Mouse (Mus musculus) liver, embryonic 15.5 days (tissue): ENCODE data around the gene Prkg2. TPM values are rescaled to one million over a fixed set of nuclear protein-coding genes. Genes with fewer than 3 reads are reported as not detected.

Source experiments
- ATAC-seq: fragments of 200-750 bp; cut with Nextera tagmentation; 2 replicates; pipeline ENCODE4 v1.8.0; 2017; ENCODE audit warnings: moderate number of reproducible peaks, mild to moderate bottlenecking, moderate library complexity; ENCODE audit not compliant: insufficient read depth
- H3K27ac ChIP-seq: fragments of 300-500 bp; sonication (generic); replicated peaks from 2 replicates; pipeline ENCODE4 v1.5.1; 2015; ENCODE audit warnings: mild to moderate bottlenecking, inconsistent platforms
- H3K27me3 ChIP-seq: fragments of 300-500 bp; sonication (generic); 2 replicates; pipeline ENCODE4 v1.6.1; 2015; ENCODE audit warnings: mild to moderate bottlenecking, inconsistent platforms
- H3K36me3 ChIP-seq: fragments of 300-500 bp; sonication (generic); replicated peaks from 2 replicates; pipeline ENCODE4 v1.6.1; 2015; ENCODE audit warnings: moderate library complexity, mild to moderate bottlenecking, inconsistent platforms
- H3K4me1 ChIP-seq: fragments of 300-500 bp; sonication (generic); replicated peaks from 2 replicates; pipeline ENCODE4 v1.6.1; 2015; ENCODE audit warnings: inconsistent platforms
- H3K4me2 ChIP-seq: fragments of 300-500 bp; sonication (generic); 2 replicates; pipeline ENCODE4 v1.6.1; 2015; ENCODE audit warnings: moderate library complexity, mild to moderate bottlenecking, inconsistent platforms
- H3K4me3 ChIP-seq: fragments of 300-500 bp; sonication (generic); replicated peaks from 2 replicates; pipeline ENCODE4 v1.5.1; 2015; ENCODE audit warnings: mild to moderate bottlenecking, inconsistent platforms
- H3K9ac ChIP-seq: fragments of 300-500 bp; sonication (generic); 2 replicates; pipeline ENCODE4 v1.6.1; 2015; ENCODE audit warnings: moderate library complexity, mild to moderate bottlenecking, inconsistent platforms
- H3K9me3 ChIP-seq: fragments of 300-500 bp; sonication (generic); replicated peaks from 2 replicates; pipeline ENCODE4 v1.6.1; 2016; ENCODE audit warnings: inconsistent platforms
- WGBS: fragments of 180-500 bp; shearing (Covaris S2); methylation state at CpG from one replicate; pipeline ENCODE4 v1.1.7; 2015; ENCODE audit warnings: mixed read lengths; ENCODE audit not compliant: insufficient replicate concordance; 5-methylcytosine and 5-hydroxymethylcytosine counted together
- polyA plus RNA-seq: library from polyadenylated mRNA; unstranded; fragments of >200 nt; fragmentation: Nextera tagmentation; extraction: Ambion mirVana; gene quantifications from 2 replicates; pipeline ENCODE4 v1.2.1, GENCODE M21; 2015

Gene Prkg2
- polyA plus RNA-seq, 1 experiment from 2014 or later, result 0.02 TPM

DNA sequence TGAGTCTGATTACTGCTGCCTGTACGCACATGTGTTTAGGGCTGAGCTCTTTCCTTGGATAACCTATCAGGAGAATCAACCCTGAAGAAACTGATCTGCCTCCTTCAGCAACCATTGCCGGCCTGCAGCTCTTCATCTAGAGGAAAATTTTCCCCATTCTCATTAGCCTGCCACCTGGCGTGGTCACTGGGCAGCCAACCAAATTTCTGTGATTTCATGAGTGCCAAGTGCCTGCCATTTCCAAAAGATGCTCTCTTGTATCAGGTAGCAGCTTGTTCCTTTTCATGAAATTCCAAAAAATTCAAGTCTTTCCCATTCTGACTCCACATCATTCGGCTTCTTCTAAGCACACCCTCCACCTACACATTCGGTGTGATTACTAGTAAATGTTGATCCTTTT lies 136.2 kb downstream of the Prkg2 start:
- 0 out of 2 replicates have a peak, but pooled peaks cover 3% of the 10 kb centered on the region for H3K9me3 ChIP-seq
- no peaks in the 10 kb centered on the region for H3K4me1 ChIP-seq
- no peak overlapping the region for H3K4me3 ChIP-seq
- no peak for ATAC-seq
- H3K9ac ChIP-seq, result no peak overlapping the region
- no peaks in the 10 kb centered on the region for H3K36me3 ChIP-seq
- no peaks in the 10 kb centered on the region for H3K27me3 ChIP-seq
- no peak overlapping the region for H3K27ac ChIP-seq
- 58% methylated on average over 5 of the region's 5 CpGs for WGBS
- no peak overlapping the region for H3K4me2 ChIP-seq

DNA sequence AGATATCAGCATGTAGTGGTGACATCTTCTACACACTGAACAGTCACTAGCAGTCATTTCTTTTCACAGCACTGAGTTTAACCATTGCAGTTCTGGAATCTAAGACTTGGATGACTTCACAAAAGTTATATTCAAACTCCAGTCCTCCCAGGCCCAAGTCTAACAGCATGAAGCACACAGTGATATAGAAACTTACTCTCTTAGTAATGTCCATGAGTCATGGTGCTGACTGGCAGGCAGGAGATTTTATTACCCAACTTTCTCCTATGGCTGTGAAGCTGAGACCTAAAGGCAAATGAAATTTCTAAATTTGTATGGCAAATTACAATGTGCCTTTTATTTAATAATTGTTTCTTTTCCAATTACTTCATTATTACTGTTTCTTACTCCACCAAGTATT lies 139.2 kb downstream of the Prkg2 start:
- Histone ChIP-seq H3K27ac (no peak overlapping the region), H3K36me3 (no peaks in the 10 kb centered on the region), H3K4me3 (no peak overlapping the region), H3K9ac (no peak overlapping the region), H3K4me2 (no peak overlapping the region), H3K27me3 (no peaks in the 10 kb centered on the region), H3K4me1 (no peaks in the 10 kb centered on the region), H3K9me3 (0 out of 2 replicates have a peak, but pooled peaks cover 5% of the 10 kb centered on the region)
- ATAC-seq, result no peak

DNA sequence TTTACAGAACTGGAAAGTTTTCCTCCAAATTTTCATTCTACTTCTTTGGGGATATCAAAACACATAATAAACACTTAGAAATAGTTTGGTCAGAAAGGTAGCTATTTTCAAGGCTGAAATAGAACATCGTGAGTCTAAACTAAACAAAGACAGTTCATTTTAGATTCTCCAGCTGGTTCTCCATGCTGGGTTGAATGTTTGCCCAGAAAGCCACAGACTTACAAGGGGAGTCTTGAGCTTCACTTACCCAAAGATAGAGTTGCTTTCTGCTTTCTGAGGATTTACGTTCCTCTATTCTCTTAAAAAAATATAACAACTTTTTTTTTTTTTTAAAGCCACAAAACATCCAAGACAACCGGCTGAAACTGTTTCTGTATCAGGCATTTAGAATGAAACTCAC lies 142.9 kb downstream of the Prkg2 start:
- Histone ChIP-seq H3K4me3 (no peak overlapping the region), H3K27ac (no peak overlapping the region), H3K27me3 (no peaks in the 10 kb centered on the region), H3K4me2 (no peak overlapping the region), H3K9ac (no peak overlapping the region), H3K9me3 (0 out of 2 replicates have a peak, but pooled peaks cover 5% of the 10 kb centered on the region), H3K4me1 (no peaks in the 10 kb centered on the region), H3K36me3 (no peaks in the 10 kb centered on the region)
- WGBS, result 64% methylated on average over 3 of the region's 3 CpGs
- ATAC-seq, result no peak

DNA sequence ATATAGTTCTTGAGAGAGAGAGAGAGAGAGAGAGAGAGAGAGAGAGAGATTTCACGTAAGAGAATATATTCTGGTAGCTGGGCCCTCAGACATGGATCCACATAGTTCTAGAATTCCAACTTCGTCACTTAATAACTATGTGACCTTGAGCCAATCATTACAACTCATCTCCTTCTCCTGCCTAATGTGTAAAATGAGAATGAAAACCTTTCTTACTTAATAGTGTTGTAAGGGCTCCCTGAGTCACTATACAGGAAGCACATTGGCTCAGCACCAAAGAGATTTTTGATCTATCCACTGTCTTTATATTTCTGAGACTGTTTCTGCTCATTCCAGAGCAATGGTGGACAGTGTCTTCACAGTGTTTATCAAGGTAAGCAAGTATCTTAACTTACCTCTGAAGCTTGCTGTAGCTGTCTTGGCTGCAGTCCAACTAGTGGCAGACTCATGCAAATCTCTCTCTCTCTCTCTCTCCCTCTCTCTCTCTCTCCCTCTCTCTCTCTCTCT lies 146.6 kb downstream of the Prkg2 start:
- Histone ChIP-seq H3K9ac (no peak overlapping the region), H3K9me3 (no peaks in the 10 kb centered on the region), H3K4me1 (no peaks in the 10 kb centered on the region), H3K4me2 (no peak overlapping the region), H3K27ac (no peak overlapping the region), H3K4me3 (no peak overlapping the region), H3K27me3 (no peaks in the 10 kb centered on the region), H3K36me3 (no peaks in the 10 kb centered on the region)
- ATAC-seq, result no peak
- 60% methylated on average over 2 of the region's 2 CpGs for WGBS

DNA sequence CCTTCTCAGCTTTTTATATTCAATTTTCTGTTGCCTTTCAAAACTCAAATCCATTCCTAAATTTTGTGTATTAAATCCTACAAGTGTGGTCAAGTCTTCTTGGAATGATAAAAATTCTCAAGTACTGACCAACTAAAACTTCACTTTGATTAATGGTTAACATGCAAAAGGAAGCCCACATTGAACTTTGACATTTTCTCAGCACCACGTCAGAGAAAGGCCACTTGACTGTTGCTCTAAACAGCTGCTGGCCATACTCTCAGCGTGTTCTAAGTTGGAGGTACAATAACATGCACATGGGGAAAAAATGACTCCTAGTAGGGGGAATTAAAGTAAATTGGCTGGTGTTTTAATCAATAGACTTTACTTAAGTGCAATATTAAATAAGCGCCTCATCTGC lies 155.1 kb downstream of the Prkg2 start:
- Histone ChIP-seq H3K36me3 (no peaks in the 10 kb centered on the region), H3K4me1 (no peaks in the 10 kb centered on the region), H3K4me3 (no peak overlapping the region), H3K9ac (no peak overlapping the region), H3K27ac (no peak overlapping the region), H3K27me3 (no peaks in the 10 kb centered on the region), H3K9me3 (no peaks in the 10 kb centered on the region), H3K4me2 (no peak overlapping the region)
- 41% methylated on average over 3 of the region's 3 CpGs for WGBS
- ATAC-seq, result no peak

Other genes starting within 250 kb of the Prkg2 start
- gene Bmp3, start 182.9 kb downstream of the Prkg2 start, polyA plus RNA-seq, result 0.05 and 0.06 TPM in 2 replicates